Comparison of ENCODE assay signal across 11 mouse cellular contexts in the genomic region with DNA sequence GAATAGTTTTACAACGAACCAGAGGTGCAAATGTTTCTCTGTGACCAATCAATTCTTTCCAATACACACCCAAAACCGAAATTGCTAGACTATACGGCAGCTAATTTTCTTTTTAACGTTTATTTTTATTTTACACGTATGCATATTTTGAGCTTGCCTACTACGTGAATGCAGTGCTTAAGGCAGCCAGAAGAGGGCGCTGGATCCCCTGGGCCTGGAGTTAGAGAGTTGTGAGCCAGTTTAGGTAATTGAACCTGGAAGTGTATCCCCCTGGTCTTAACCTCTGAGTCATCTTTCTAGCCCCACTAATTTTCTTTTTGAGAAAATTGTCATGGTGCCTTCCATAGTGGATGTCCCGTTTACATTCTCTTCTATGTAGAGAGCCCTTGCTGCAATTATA.
DNase-seq lines count a peak whose midpoint lies in the region; ATAC-seq and TF ChIP-seq lines count a peak whose summit lies in the region.
"Had no signal": no experiment of that assay in that cellular context is flagged by ENCODE, and none has a peak within 500 bp of the region (broad histone marks: within the 10 kb centered on the region; RNA-seq: fewer than 3 reads in every experiment).

No protein-coding gene starts in this region.

- no peak for TF ChIP-seq POLR2A in cerebellum, adult 2 months (IDR thresholded peaks at IDR 0.05; ENCODE audit: borderline replicate concordance, insufficient read depth, low read length)
- no peak for TF ChIP-seq POLR2A in brain, embryonic 14.5 days (IDR thresholded peaks at IDR 0.05; ENCODE audit: borderline replicate concordance, extremely low read depth, insufficient read depth, insufficient read length, poor library complexity, severe bottlenecking)

- no peaks in the 10 kb centered on the region for H3K4me1 ChIP-seq in cerebellum, adult 2 months (ENCODE audit: control insufficient read depth, insufficient read depth, low read length)
- no peaks in the 10 kb centered on the region for H3K4me1 ChIP-seq in lung, postnatal 0 days (ENCODE audit: insufficient read depth, low read depth, low read length)
- H3K4me1 ChIP-seq: hindbrain, embryonic 15.5 days; limb, embryonic 12.5 days had no signal

- 81% methylated on average over 8 of the region's 8 CpGs for WGBS in cerebellum, adult 2 months
- WGBS in lung, postnatal 0 days, result 78% methylated on average over 8 of the region's 8 CpGs

- peak; percentile 34; the same call in 1 of the 2 replicates for TF ChIP-seq CTCF in cerebellum, adult 2 months (IDR thresholded peaks at IDR 0.05; ENCODE audit: borderline replicate concordance, insufficient read depth, low read depth, low read length)
- peak; percentile 62 for TF ChIP-seq CTCF in lung, postnatal 0 days (IDR thresholded peaks at IDR 0.05)
- peak; percentile 42; the same call in 1 of the 2 replicates for TF ChIP-seq CTCF in brain, embryonic 14.5 days (IDR thresholded peaks at IDR 0.05; ENCODE audit: borderline replicate concordance, extremely low read depth, insufficient read depth, insufficient read length)

- H3K9ac ChIP-seq in lung, postnatal 0 days (replicated peaks; ENCODE audit: low read depth), result no peak overlapping the region
- H3K9ac ChIP-seq: hindbrain, embryonic 15.5 days; limb, embryonic 12.5 days had no signal

- H3K27me3 ChIP-seq in cerebellum, adult 2 months (ENCODE audit: control insufficient read depth, insufficient read depth, low read length), result no peaks in the 10 kb centered on the region
- no peaks in the 10 kb centered on the region for H3K27me3 ChIP-seq in lung, postnatal 0 days (replicated peaks; ENCODE audit: insufficient read depth, low read length)
- H3K27me3 ChIP-seq: hindbrain, embryonic 15.5 days; limb, embryonic 12.5 days had no signal

- H3K36me3 ChIP-seq in lung, postnatal 0 days (ENCODE audit: insufficient read depth, low read length), result no peaks in the 10 kb centered on the region
- H3K36me3 ChIP-seq: hindbrain, embryonic 15.5 days; limb, embryonic 12.5 days had no signal

- no peaks in the 10 kb centered on the region for H3K9me3 ChIP-seq in lung, postnatal 0 days (ENCODE audit: low read length)
- H3K9me3 ChIP-seq: hindbrain, embryonic 15.5 days; limb, embryonic 12.5 days had no signal

- H3K4me3 ChIP-seq in cerebellum, adult 2 months (replicated peaks; ENCODE audit: insufficient read depth, low read depth, low read length), result no peak overlapping the region
- no peak overlapping the region for H3K4me3 ChIP-seq in lung, postnatal 0 days (ENCODE audit: low read depth, low read length)
- H3K4me3 ChIP-seq: hindbrain, embryonic 15.5 days; limb, embryonic 12.5 days had no signal

- DNase-seq in cerebellum, adult 2 months, result no peak
- DNase-seq in lung, postnatal 0 days (ENCODE audit: low spot score), result no peak
- DNase-seq in lung, postnatal 4 days, result no peak
- no peak for DNase-seq in brain, embryonic 14.5 days (ENCODE audit: low read depth)
- DNase-seq in testis, postnatal 14 days (ENCODE audit: low spot score), result peak; percentile 12
- no peak for DNase-seq in cerebellum, adult 9-11 months
- DNase-seq in cerebellum, adult 18-20 months, result no peak
- DNase-seq: midbrain, embryonic 14.5 days had no signal

- no peak for TF ChIP-seq EP300 in lung, postnatal 0 days (IDR thresholded peaks at IDR 0.05)

- no peak overlapping the region for H3K4me2 ChIP-seq in lung, postnatal 0 days (replicated peaks; ENCODE audit: low read depth, low read length)
- H3K4me2 ChIP-seq: hindbrain, embryonic 15.5 days; limb, embryonic 12.5 days had no signal

- ATAC-seq in cerebellum, adult (ENCODE audit: insufficient number of reproducible peaks, low FRiP score, low TSS enrichment), result no peak
- ATAC-seq in lung, postnatal 0 days, result no peak

- H3K27ac ChIP-seq in cerebellum, adult 2 months (ENCODE audit: insufficient read depth, low read length), result no peak overlapping the region
- no peak overlapping the region for H3K27ac ChIP-seq in lung, postnatal 0 days (ENCODE audit: low read length)
- H3K27ac ChIP-seq: hindbrain, embryonic 15.5 days; limb, embryonic 12.5 days had no signal
